Mouse (Mus musculus): Measurements from ENCODE around the gene Asic5. TPM values are rescaled to one million over a fixed set of nuclear protein-coding genes. Genes with fewer than 3 reads are reported as not detected.

Gene Asic5
- polyA plus RNA-seq, 1 experiment: 0.07 TPM

- peak; percentile 70 for DNase-seq (ENCODE audit: low read depth)
- TF ChIP-seq CTCF (IDR thresholded peaks at IDR 0.05; ENCODE audit: borderline replicate concordance, extremely low read depth, insufficient read depth, insufficient read length): no peak
- no peak for TF ChIP-seq POLR2A (IDR thresholded peaks at IDR 0.05; ENCODE audit: borderline replicate concordance, extremely low read depth, insufficient read depth, insufficient read length, poor library complexity, severe bottlenecking)
Observed at GRCm38 (mm10) chr3:82014148-82014703, 32.1 kb downstream of the Asic5 start.

- DNase-seq (ENCODE audit: low read depth): no peak
- TF ChIP-seq POLR2A (IDR thresholded peaks at IDR 0.05; ENCODE audit: borderline replicate concordance, extremely low read depth, insufficient read depth, insufficient read length, poor library complexity, severe bottlenecking): no peak
Observed at GRCm38 (mm10) chr3:82022421-82022920, 40.4 kb downstream of the Asic5 start.

GRCm38 (mm10) chr3:82023065-82023464 is 41.0 kb downstream of the Asic5 start:
- DNase-seq (ENCODE audit: low read depth): no peak
- no peak for TF ChIP-seq POLR2A (IDR thresholded peaks at IDR 0.05; ENCODE audit: borderline replicate concordance, extremely low read depth, insufficient read depth, insufficient read length, poor library complexity, severe bottlenecking)
- TF ChIP-seq CTCF (IDR thresholded peaks at IDR 0.05; ENCODE audit: borderline replicate concordance, extremely low read depth, insufficient read depth, insufficient read length): no peak

GRCm38 (mm10) chr3:82027286-82027685 is 45.2 kb downstream of the Asic5 start:
- TF ChIP-seq POLR2A (IDR thresholded peaks at IDR 0.05; ENCODE audit: borderline replicate concordance, extremely low read depth, insufficient read depth, insufficient read length, poor library complexity, severe bottlenecking): no peak
- no peak for TF ChIP-seq CTCF (IDR thresholded peaks at IDR 0.05; ENCODE audit: borderline replicate concordance, extremely low read depth, insufficient read depth, insufficient read length)
- DNase-seq (ENCODE audit: low read depth): peak; percentile 50

- TF ChIP-seq POLR2A (IDR thresholded peaks at IDR 0.05; ENCODE audit: borderline replicate concordance, extremely low read depth, insufficient read depth, insufficient read length, poor library complexity, severe bottlenecking) (no peak), CTCF (IDR thresholded peaks at IDR 0.05; ENCODE audit: borderline replicate concordance, extremely low read depth, insufficient read depth, insufficient read length) (peak; percentile 73)
- DNase-seq (ENCODE audit: low read depth): peak; percentile 89
Observed at GRCm38 (mm10) chr3:82029229-82029628, 47.1 kb downstream of the Asic5 start.

GRCm38 (mm10) chr3:82030008-82030748 is 48.1 kb downstream of the Asic5 start:
- no peak for DNase-seq (ENCODE audit: low read depth)
- TF ChIP-seq CTCF (IDR thresholded peaks at IDR 0.05; ENCODE audit: borderline replicate concordance, extremely low read depth, insufficient read depth, insufficient read length): no peak
- TF ChIP-seq POLR2A (IDR thresholded peaks at IDR 0.05; ENCODE audit: borderline replicate concordance, extremely low read depth, insufficient read depth, insufficient read length, poor library complexity, severe bottlenecking): no peak

GRCm38 (mm10) chr3:82036262-82037044 is 54.4 kb downstream of the Asic5 start:
- TF ChIP-seq POLR2A (IDR thresholded peaks at IDR 0.05; ENCODE audit: borderline replicate concordance, extremely low read depth, insufficient read depth, insufficient read length, poor library complexity, severe bottlenecking) (no peak), CTCF (IDR thresholded peaks at IDR 0.05; ENCODE audit: borderline replicate concordance, extremely low read depth, insufficient read depth, insufficient read length) (no peak)
- no peak for DNase-seq (ENCODE audit: low read depth)

- DNase-seq (ENCODE audit: low read depth): no peak
- TF ChIP-seq CTCF (IDR thresholded peaks at IDR 0.05; ENCODE audit: borderline replicate concordance, extremely low read depth, insufficient read depth, insufficient read length) (no peak), POLR2A (IDR thresholded peaks at IDR 0.05; ENCODE audit: borderline replicate concordance, extremely low read depth, insufficient read depth, insufficient read length, poor library complexity, severe bottlenecking) (no peak)
Observed at GRCm38 (mm10) chr3:82043676-82044075, 61.6 kb downstream of the Asic5 start.

- no peak for TF ChIP-seq CTCF (IDR thresholded peaks at IDR 0.05; ENCODE audit: borderline replicate concordance, extremely low read depth, insufficient read depth, insufficient read length)
- TF ChIP-seq POLR2A (IDR thresholded peaks at IDR 0.05; ENCODE audit: borderline replicate concordance, extremely low read depth, insufficient read depth, insufficient read length, poor library complexity, severe bottlenecking): no peak
Observed at GRCm38 (mm10) chr3:82044902-82045301, 62.8 kb downstream of the Asic5 start.

GRCm38 (mm10) chr3:82046087-82046486 is 64.0 kb downstream of the Asic5 start:
- TF ChIP-seq CTCF (IDR thresholded peaks at IDR 0.05; ENCODE audit: borderline replicate concordance, extremely low read depth, insufficient read depth, insufficient read length) (no peak), POLR2A (IDR thresholded peaks at IDR 0.05; ENCODE audit: borderline replicate concordance, extremely low read depth, insufficient read depth, insufficient read length, poor library complexity, severe bottlenecking) (no peak)
- DNase-seq (ENCODE audit: low read depth): no peak

More at GRCm38 (mm10) chr3:82044902-82045301, 62.8 kb downstream of the Asic5 start:
- no peak for DNase-seq (ENCODE audit: low read depth)

- DNase-seq (ENCODE audit: low read depth): peak; percentile 89
- TF ChIP-seq POLR2A (IDR thresholded peaks at IDR 0.05; ENCODE audit: borderline replicate concordance, extremely low read depth, insufficient read depth, insufficient read length, poor library complexity, severe bottlenecking) (no peak), CTCF (IDR thresholded peaks at IDR 0.05; ENCODE audit: borderline replicate concordance, extremely low read depth, insufficient read depth, insufficient read length) (peak; percentile 66; the same call in 1 of the 2 replicates)
Observed at GRCm38 (mm10) chr3:82047100-82047753, 65.1 kb downstream of the Asic5 start.
